Mouse (Mus musculus): ENCODE results near the gene H2afx. TPM values are rescaled to one million over a fixed set of nuclear protein-coding genes. Genes with fewer than 3 reads are reported as not detected.
A peak's percentile ranks its signal among the peaks of the same experiment; 100 is the strongest.

Gene H2afx
- total and polyA plus RNA-seq, 3 experiments, result 89.6 to 828 TPM; not detected in 1

- TF ChIP-seq USF1 (IDR thresholded peaks at IDR 0.05; ENCODE audit: low read depth, low read length), result no peak
- 0 out of 2 replicates have a peak, but pooled peaks have one; percentile 6 for TF ChIP-seq HCFC1 (IDR thresholded peaks at IDR 0.05; ENCODE audit: low read depth, low read length)
- no peak for TF ChIP-seq POLR2AphosphoS2 (IDR thresholded peaks at IDR 0.05; ENCODE audit: low read length)
- TF ChIP-seq ZKSCAN1 (IDR thresholded peaks at IDR 0.05; ENCODE audit: low read depth, low read length), result no peak
- TF ChIP-seq NRF1 (IDR thresholded peaks at IDR 0.05; ENCODE audit: insufficient read depth, low read depth, low read length, poor library complexity, severe bottlenecking), result no peak
- no peak for TF ChIP-seq UBTF (IDR thresholded peaks at IDR 0.05; ENCODE audit: borderline replicate concordance, insufficient read depth, low read depth, low read length)
- TF ChIP-seq POLR2A (IDR thresholded peaks at IDR 0.05; ENCODE audit: control insufficient read depth in 1 of 2, insufficient read depth in 1 of 2, low read depth in 1 of 2, low read length in 2 of 2, poor library complexity in 1 of 2), result peak; percentile 51 to 59; a peak in 2 of 4 replicates
- no peak for TF ChIP-seq MEF2A (IDR thresholded peaks at IDR 0.05; ENCODE audit: extremely low read depth, insufficient replicate concordance, low read depth, low read length, poor library complexity, severe bottlenecking)
- TF ChIP-seq CTCF (IDR thresholded peaks at IDR 0.05 in 2 of 3, conservative IDR thresholded peaks at IDR 0.05 in 1 of 3; ENCODE audit: control insufficient read depth in 1 of 3, insufficient read depth in 1 of 3, low read depth in 2 of 3, low read length in 3 of 3, poor library complexity in 1 of 3, severe bottlenecking in 1 of 3), result no peak
- TF ChIP-seq TAL1 (IDR thresholded peaks at IDR 0.05; ENCODE audit: low read length), result peak; percentile 90
- peak; percentile 45; the same call in 1 of the 2 replicates for TF ChIP-seq RCOR1 (IDR thresholded peaks at IDR 0.05; ENCODE audit: low read depth, low read length)
- no peak; the same call in none of the 2 replicates for TF ChIP-seq MXI1 (IDR thresholded peaks at IDR 0.05; ENCODE audit: low read depth, low read length)
- no peak for TF ChIP-seq SMC3 (IDR thresholded peaks at IDR 0.05; ENCODE audit: low read depth, low read length)
- TF ChIP-seq GATA1 (IDR thresholded peaks at IDR 0.05; ENCODE audit: low read depth, low read length), result peak; percentile 94
- no peak for TF ChIP-seq ZC3H11A (IDR thresholded peaks at IDR 0.05; ENCODE audit: low read depth, low read length)
- TF ChIP-seq CHD1 (IDR thresholded peaks at IDR 0.05; ENCODE audit: low read depth, low read length), result no peak
- TF ChIP-seq JUND (IDR thresholded peaks at IDR 0.05; ENCODE audit: low read depth, low read length), result no peak
These were observed 46.2 kb upstream of the H2afx start, which contains the start of gene Abcg4 (continued) for GRCm38 (mm10) chr9:44288076-44288958.

- Histone ChIP-seq H3K4me3 (ENCODE audit: control insufficient read depth in 1 of 2, insufficient read depth in 1 of 2, low read depth in 2 of 2, low read length in 2 of 2) (peak overlapping the region; percentile 47 to 70; a peak in 3 of 4 replicates), H3K27ac (ENCODE audit: control insufficient read depth, low read depth, low read length) (peak overlapping the region; percentile 95), H3K79me2 (ENCODE audit: control insufficient read depth, insufficient read depth, low read length, poor library complexity) (peaks cover 8% of the 10 kb centered on the region; the same call in 1 of the 2 replicates), H3K4me1 (ENCODE audit: control insufficient read depth in 1 of 2, insufficient read depth in 2 of 2, low read length in 2 of 2) (peaks cover 8 to 22% of the 10 kb centered on the region in 2 experiments), H3K27me3 (ENCODE audit: control insufficient read depth in 1 of 2, insufficient read depth in 2 of 2, low read length in 2 of 2) (no peaks in the 10 kb centered on the region), H3K36me3 (ENCODE audit: control insufficient read depth in 1 of 2, insufficient read depth in 2 of 2, low read length in 2 of 2) (peaks cover 4 to 11% of the 10 kb centered on the region in 2 experiments), H3K9ac (ENCODE audit: control insufficient read depth, low read depth, low read length, poor library complexity, severe bottlenecking) (peak overlapping the region; percentile 50), H3K9me3 (replicated peaks; ENCODE audit: insufficient read depth, low read length) (no peaks in the 10 kb centered on the region)
- peak; percentile 74 for DNase-seq (ENCODE audit: low read depth, low spot score)
- TF ChIP-seq UBTF (IDR thresholded peaks at IDR 0.05; ENCODE audit: borderline replicate concordance, insufficient read depth, low read depth, low read length) (no peak), POLR2AphosphoS5 (IDR thresholded peaks at IDR 0.05; ENCODE audit: borderline replicate concordance, low read depth, low read length) (no peak), MAX (IDR thresholded peaks at IDR 0.05; ENCODE audit: low read length) (peak; percentile 87), TCF12 (IDR thresholded peaks at IDR 0.05; ENCODE audit: low read depth, low read length) (no peak), MEF2A (IDR thresholded peaks at IDR 0.05; ENCODE audit: extremely low read depth, insufficient replicate concordance, low read depth, low read length, poor library complexity, severe bottlenecking) (no peak), TBP (IDR thresholded peaks at IDR 0.05; ENCODE audit: low read depth, low read length) (0 out of 2 replicates have a peak, but pooled peaks have one; percentile 3), USF1 (IDR thresholded peaks at IDR 0.05; ENCODE audit: low read depth, low read length) (peak; percentile 96), ETS1 (IDR thresholded peaks at IDR 0.05; ENCODE audit: low read depth, low read length) (0 out of 2 replicates have a peak, but pooled peaks have one; percentile 21), MAZ (IDR thresholded peaks at IDR 0.05; ENCODE audit: low read depth, low read length) (0 out of 2 replicates have a peak, but pooled peaks have one; percentile 23), MXI1 (IDR thresholded peaks at IDR 0.05; ENCODE audit: low read depth, low read length) (no peak; the same call in 1 of the 2 replicates), GATA1 (IDR thresholded peaks at IDR 0.05; ENCODE audit: low read depth, low read length) (no peak), E2F4 (IDR thresholded peaks at IDR 0.05; ENCODE audit: borderline replicate concordance, low read depth, low read length) (0 out of 2 replicates have a peak, but pooled peaks have one; percentile 33), CHD1 (IDR thresholded peaks at IDR 0.05; ENCODE audit: low read depth, low read length) (no peak), BHLHE40 (IDR thresholded peaks at IDR 0.05; ENCODE audit: borderline replicate concordance, low read depth, low read length) (peak; percentile 88), HCFC1 (IDR thresholded peaks at IDR 0.05; ENCODE audit: low read depth, low read length) (0 out of 2 replicates have a peak, but pooled peaks have one; percentile 29), SIN3A (IDR thresholded peaks at IDR 0.05; ENCODE audit: low read length) (no peak), KAT2A (conservative IDR thresholded peaks at IDR 0.05; ENCODE audit: low read depth, low read length) (no peak), ZMIZ1 (IDR thresholded peaks at IDR 0.05; ENCODE audit: low read depth, low read length) (0 out of 2 replicates have a peak, but pooled peaks have one; percentile 41), JUND (IDR thresholded peaks at IDR 0.05; ENCODE audit: low read depth, low read length) (no peak), NELFE (IDR thresholded peaks at IDR 0.05; ENCODE audit: low read depth, low read length) (no peak), MYC (IDR thresholded peaks at IDR 0.05; ENCODE audit: low read depth, low read length) (no peak), POLR2AphosphoS2 (IDR thresholded peaks at IDR 0.05; ENCODE audit: low read length) (peak; percentile 67), ZC3H11A (IDR thresholded peaks at IDR 0.05; ENCODE audit: low read depth, low read length) (no peak)
These were observed 45.6 kb upstream of the H2afx start for GRCm38 (mm10) chr9:44288959-44289291.

All from MEL (cell line).